Mouse (Mus musculus) inflammation-experienced regulatory T-cells, adult 16 weeks (primary cell): ENCODE data around the gene Slc30a7. TPM values are rescaled to one million over a fixed set of nuclear protein-coding genes. Genes with fewer than 3 reads are reported as not detected.

ENCODE experiments used
- polyA plus RNA-seq: library from polyadenylated mRNA; unstranded; fragments of 100-300 nt; shearing (Covaris generic); gene quantifications from one replicate; pipeline ENCODE4 v1.2.1, GENCODE M21; 2017

Gene Slc30a7
- 75.1 TPM for polyA plus RNA-seq

GRCm38 (mm10) chr3:116006978-116007940 lies at the start of gene Slc30a7, which contains the start of gene Extl2:
Gene Slc30a7, minus strand, starts transcription at chr3:116007406.
Gene Extl2, plus strand, starts transcription at chr3:116007462.

Other genes with a start within 250 kb of the Slc30a7 start
- gene Dph5, start 119.6 kb downstream of the Slc30a7 start, polyA plus RNA-seq, result 70.0 TPM
- gene Extl2, start 56 bp upstream of the Slc30a7 start, polyA plus RNA-seq, result 6.7 TPM
- gene Vcam1, start 122.3 kb upstream of the Slc30a7 start, polyA plus RNA-seq, result 28.4 TPM
- not detected for gene Gpr88, start 246.1 kb upstream of the Slc30a7 start, polyA plus RNA-seq